Mouse (Mus musculus) lung, postnatal 25 days (tissue): ENCODE measurements at regions not wholly inside any gene's neighbourhood (a gene's known extent, or its start where the extent isn't known, plus 50 kb on each side); places are given as distances from the start of the nearest gene placed in this dataset.
"Not testable (repeated sequence)": the region's sequence is repeated elsewhere in the genome, so short reads cannot be mapped to it uniquely, and the experiment has no call there.

Experiments
- DNase-seq: peaks from one replicate; pipeline ENCODE4 v3.0.0; 2022; ENCODE audit warnings: low spot score

DNA sequence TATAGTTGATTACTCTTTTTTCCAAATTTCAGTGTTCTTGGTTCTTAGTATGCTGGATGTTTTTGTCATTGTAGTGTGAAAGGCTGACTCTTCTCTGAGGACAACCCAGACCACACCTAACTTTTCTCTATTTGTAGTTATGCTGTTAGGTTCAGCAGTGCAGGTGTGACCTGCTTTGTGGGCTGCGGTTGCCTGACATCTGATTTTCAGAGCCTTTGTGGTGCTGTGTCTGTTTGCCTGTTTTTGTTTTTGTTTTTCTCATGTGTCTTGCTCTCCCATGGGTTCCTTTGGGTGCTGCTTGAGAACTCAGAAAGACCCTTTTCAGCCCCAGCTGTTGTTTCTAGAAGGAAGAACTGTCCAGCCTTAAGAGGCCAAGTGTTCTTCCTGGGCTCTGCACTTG, 52.0 kb upstream of the Trpm1 start:
- peak; percentile 12 for DNase-seq

DNA sequence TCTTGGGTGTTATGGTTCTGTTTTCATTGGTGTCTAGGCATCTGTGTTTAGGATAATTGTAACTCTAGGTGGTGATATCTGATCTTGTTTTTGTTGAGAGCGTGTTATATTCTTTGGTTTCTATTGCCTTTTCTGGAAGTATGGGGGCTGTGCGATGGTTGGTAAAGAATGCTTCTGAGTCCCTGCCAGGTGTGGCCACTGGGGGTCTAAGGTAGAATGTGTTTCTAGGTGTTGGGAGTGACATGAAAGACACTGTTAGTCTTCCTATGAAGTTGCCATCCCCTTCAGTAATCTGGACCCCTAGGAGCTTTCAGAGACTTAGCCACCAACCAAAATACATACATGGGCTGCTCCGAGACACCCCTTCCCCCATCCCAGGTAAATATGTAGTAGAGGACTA, 54.0 kb upstream of the Trpm1 start:
- no peak for DNase-seq

- no peak for DNase-seq
Observed at GRCm38 (mm10) chr7:64090067-64090466, 63.6 kb upstream of the Trpm1 start.

GRCm38 (mm10) chr7:64089034-64089433, 64.6 kb upstream of the Trpm1 start:
- no peak for DNase-seq

- DNase-seq = not testable (repeated sequence)
Observed at GRCm38 (mm10) chr7:64083978-64084377, 69.7 kb upstream of the Trpm1 start.

GRCm38 (mm10) chr7:64082651-64083050, 71.0 kb upstream of the Trpm1 start:
- no peak for DNase-seq

- DNase-seq = no peak
Observed at GRCm38 (mm10) chr7:64082201-64082600, 71.4 kb upstream of the Trpm1 start.

GRCm38 (mm10) chr7:64081618-64082017, 72.0 kb upstream of the Trpm1 start:
- DNase-seq = no peak

GRCm38 (mm10) chr7:64081019-64081418, 72.6 kb upstream of the Trpm1 start:
- DNase-seq = no peak

DNA sequence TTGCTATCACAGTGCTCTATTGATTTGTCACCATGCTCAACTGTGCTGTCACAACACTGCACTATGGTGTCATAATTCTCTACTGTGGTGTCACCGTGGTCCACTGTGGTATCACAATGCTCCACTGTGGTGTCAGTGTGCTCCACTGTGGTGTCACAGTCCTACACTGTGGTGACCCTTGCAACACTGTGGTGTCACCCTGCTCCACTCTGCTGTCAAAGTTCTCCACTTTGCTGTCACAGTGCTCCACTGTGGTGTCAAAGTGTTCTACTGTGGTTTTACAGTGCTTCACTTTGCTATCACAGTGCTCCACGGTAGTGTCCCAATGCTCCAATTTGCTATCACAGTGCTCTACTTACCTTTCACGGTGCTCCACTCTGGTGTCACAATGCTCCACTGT, 74.3 kb upstream of the Trpm1 start:
- DNase-seq = no peak

GRCm38 (mm10) chr7:64078646-64079045, 75.0 kb upstream of the Trpm1 start:
- no peak for DNase-seq

DNA sequence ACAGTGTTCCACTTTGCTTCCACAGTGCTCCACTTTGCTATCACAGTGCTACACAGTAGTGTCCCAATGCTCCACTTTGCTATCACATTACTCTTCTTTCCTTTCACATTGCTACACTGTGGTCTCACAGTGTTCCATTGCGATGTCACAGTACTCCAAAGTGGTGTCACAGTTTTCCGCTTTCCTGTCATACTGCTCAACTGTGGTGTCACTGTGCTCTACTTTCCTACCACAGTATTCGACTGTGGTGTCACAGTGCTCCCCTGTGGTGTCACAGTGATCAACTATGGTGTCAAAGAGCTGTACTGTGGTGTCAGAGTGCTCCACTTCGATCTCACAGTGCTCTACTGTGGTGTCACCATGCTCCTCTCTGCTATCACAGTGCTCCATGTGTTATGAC, 76.1 kb upstream of the Trpm1 start:
- peak; percentile 38 for DNase-seq

- DNase-seq = no peak
Observed at GRCm38 (mm10) chr7:64076764-64077360, 76.8 kb upstream of the Trpm1 start.

DNA sequence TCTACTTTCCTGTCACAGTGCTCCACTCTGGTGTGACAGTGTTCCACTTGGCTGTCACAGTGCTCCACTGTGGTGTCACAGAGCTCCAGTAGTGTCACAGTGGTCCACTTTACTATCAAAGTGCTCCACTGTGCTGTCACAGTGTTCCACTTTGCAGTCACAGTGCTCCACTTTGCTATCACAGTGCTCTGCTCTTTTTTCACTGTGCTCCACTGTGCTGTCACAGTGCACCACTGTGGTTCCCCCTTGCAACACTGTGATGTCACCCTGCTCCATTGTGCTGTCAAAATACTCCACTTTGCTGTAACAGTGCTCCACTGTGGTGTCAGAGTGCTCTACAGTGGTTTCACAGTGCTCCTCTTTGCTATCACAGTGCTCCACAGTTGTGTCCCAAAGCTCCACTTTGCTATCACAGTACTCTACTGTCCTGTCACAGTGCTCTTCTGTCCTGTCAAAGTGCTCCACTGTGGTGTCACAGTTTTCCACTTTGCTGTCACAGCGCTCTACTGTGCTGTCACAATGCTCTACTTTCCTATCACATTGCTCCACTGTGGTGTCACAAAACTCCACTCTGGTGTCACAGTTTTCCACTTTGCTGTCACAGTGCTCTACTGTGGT, 77.8 kb upstream of the Trpm1 start:
- no peak for DNase-seq

- DNase-seq = no peak
Observed at GRCm38 (mm10) chr7:64074661-64075234, 78.9 kb upstream of the Trpm1 start.

- DNase-seq = no peak
Observed at GRCm38 (mm10) chr7:64074186-64074585, 79.4 kb upstream of the Trpm1 start.

- no peak for DNase-seq
Observed at GRCm38 (mm10) chr7:64073781-64074180, 79.9 kb upstream of the Trpm1 start.

DNA sequence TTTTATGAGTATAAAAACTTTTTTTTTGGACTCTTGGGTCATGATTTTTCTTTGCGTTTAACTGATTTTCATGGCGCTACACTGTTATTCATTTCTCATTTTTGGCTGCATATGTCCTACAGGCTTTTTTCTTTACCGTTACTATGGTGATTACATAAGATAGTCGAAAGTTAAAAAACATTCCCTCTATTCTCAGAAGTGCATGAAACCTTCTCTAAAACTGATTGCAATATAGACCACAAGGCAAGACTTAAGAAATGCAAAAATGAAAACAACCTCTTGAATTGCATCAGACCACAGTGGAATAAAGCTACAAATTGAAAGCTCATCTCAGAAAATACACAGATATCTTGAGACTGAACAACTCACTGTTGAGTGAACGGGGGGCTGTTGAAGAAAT, 82.7 kb upstream of the Trpm1 start:
- DNase-seq = no peak

DNA sequence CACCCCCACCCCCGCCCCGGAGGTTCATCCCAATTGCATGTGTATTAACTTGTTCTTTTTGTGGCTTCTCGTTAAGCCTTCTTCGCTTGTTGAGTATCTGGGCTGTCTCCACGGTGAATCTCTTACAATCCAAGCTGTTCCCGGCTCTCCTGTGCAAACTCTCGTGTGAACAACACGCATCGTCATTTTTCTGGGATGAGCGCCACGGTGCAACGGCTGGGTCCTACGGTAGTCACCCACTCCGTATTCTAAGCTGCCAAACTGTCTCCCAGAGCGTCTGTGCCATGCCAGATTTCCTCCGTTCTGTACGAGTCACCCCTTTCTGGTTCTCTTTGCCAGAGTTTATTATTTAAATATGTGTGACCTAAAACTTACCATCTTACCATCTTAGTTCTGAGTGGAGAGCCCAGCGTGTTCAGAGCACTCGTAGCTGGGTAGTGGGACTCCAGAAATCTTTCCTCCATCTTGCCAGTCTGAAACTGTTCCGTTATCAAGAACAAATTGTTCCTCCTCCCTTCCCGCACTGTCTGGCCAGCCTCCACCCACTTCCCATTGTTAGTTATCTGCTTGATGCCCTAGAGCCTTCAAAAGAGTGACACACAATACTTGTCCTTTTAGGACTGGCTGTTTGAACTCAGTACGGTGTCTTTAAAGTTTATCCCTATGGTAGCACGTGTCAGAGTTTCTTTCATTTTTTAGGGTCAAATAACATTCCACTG, 87.9 kb upstream of the Trpm1 start:
- DNase-seq = peak; percentile 78

DNA sequence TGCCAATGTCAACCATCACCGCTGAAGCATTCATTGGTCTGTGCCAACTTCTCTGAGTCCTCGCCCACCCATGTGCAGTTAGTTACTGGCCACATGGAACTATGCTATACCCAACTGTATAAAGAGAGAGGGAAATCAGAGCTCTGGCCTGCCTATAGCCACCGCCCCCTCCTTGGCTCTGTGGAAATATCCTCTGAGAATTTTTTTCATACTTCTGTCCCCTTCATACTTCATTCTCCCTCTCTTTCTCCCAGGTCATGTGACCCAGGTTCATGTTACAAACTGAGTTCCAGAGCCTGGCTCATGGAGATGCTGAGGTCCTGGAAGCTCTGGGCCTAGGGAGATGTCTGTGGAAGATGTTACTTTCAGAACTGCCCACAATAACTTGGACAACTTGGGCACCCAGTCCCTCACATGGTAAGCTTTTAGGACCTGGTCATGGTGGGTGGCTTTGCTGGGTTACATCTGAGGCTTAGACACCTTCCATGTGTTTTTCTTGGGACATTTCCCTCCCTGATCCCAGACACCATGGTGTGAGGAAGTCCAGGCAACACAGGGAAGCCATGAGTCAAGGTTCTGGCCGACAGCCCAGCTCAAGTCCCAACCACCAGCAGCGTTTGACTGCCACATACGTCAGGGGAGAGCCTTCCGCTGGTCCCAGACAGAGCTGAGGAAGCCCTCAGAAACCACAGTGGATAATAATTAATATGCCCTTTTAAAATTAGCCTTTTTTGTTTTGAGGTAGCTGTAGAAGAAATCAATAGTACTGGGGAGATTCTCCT, 89.0 kb upstream of the Trpm1 start:
- DNase-seq = peak; percentile 87

- DNase-seq = no peak
Observed at GRCm38 (mm10) chr7:64061170-64061569, 92.5 kb upstream of the Trpm1 start.

DNA sequence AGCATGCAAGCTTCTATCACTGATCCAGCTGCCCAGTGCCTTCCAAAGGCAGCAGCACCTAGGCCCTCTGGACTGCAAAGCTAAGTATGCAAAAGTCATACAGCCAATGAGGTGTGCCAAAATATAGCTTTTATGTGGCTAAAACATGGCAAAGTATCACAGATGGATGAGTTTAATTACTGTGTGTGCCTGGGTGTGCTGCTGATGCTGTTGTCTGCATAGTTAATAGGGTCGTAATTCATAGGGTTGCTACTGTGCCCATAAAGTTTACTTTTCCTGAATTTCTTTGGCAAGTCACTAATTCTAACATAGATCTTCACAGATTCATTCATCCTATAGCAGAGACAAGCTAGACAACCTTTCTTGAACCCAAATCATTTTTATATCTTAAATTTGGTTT, 93.1 kb upstream of the Trpm1 start:
- no peak for DNase-seq
